Mouse (Mus musculus): ENCODE data around the gene Prss40.

DNA sequence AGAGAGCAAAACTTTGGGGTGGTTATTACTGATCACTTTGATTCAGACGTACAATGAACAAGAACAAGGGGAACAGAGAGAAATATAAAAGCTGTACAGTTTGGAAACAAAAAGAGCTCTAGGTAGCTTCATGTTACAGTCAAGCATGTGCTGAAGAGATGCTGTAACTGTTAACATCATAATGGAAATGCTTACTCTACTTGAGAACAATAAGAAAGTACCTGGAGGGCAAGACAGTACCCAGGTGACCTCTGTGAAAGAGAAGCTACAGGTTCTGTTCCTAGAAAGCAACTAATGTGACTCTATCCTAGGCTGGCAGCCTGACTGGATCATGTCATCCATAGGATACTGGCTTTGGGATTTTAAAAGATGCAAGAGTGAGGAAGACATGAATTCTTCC is 13.7 kb downstream of the Prss40 start:
- no peak for TF ChIP-seq POLR2A (IDR thresholded peaks at IDR 0.05; ENCODE audit: borderline replicate concordance, control insufficient read depth, low read depth, low read length)
- TF ChIP-seq CTCF (IDR thresholded peaks at IDR 0.05; ENCODE audit: control insufficient read depth, insufficient read depth, low read length) = no peak
